Mouse (Mus musculus) hindbrain, embryonic 14.5 days (tissue): ENCODE results near the gene Larp4b. TPM values are rescaled to one million over a fixed set of nuclear protein-coding genes. Genes with fewer than 3 reads are reported as not detected.

Experiments
- ATAC-seq: fragments of 200-750 bp; cut with Nextera tagmentation; 2 replicates; pipeline ENCODE4 v1.8.0; 2017; ENCODE audit warnings: moderate number of reproducible peaks, mild to moderate bottlenecking, moderate TSS enrichment, moderate library complexity; ENCODE audit not compliant: low FRiP score
- DNase-seq: peaks from one replicate; pipeline ENCODE4 v3.0.0-alpha.2; 2015; ENCODE audit warnings: low spot score
- H3K27ac ChIP-seq: fragments of 300-500 bp; sonication (generic); 2 replicates; pipeline ENCODE4 v1.5.1; 2014; ENCODE audit warnings: mild to moderate bottlenecking, moderate library complexity
- H3K27me3 ChIP-seq: fragments of 300-500 bp; sonication (generic); 2 replicates; pipeline ENCODE4 v1.6.1; 2014; ENCODE audit warnings: mild to moderate bottlenecking, low read length, mixed read lengths; ENCODE audit not compliant: control insufficient read depth, insufficient read depth
- H3K36me3 ChIP-seq: fragments of 300-500 bp; sonication (generic); replicated peaks from 2 replicates; pipeline ENCODE4 v1.6.1; 2014; ENCODE audit not compliant: control insufficient read depth, insufficient read depth
- H3K4me1 ChIP-seq: fragments of 300-500 bp; sonication (generic); replicated peaks from 2 replicates; pipeline ENCODE4 v1.6.1; 2014; ENCODE audit warnings: antibody characterized with exemption, low read length, mixed read lengths; ENCODE audit not compliant: control insufficient read depth, insufficient read depth
- H3K4me2 ChIP-seq: fragments of 300-500 bp; sonication (generic); replicated peaks from 2 replicates; pipeline ENCODE4 v1.6.1; 2014; ENCODE audit warnings: mild to moderate bottlenecking, moderate library complexity
- H3K4me3 ChIP-seq: fragments of 300-500 bp; sonication (generic); replicated peaks from 2 replicates; pipeline ENCODE4 v1.5.1; 2014; ENCODE audit warnings: mild to moderate bottlenecking, low read length
- H3K9ac ChIP-seq: fragments of 300-500 bp; sonication (generic); 2 replicates; pipeline ENCODE4 v1.6.1; 2014
- H3K9me3 ChIP-seq: fragments of 300-500 bp; sonication (generic); 2 replicates; pipeline ENCODE4 v1.6.1; 2016; ENCODE audit warnings: low read length; ENCODE audit not compliant: control insufficient read depth
- WGBS: fragments of 180-500 bp; shearing (Covaris S2); extraction: QIAGEN DNeasy Blood & Tissue Kit; methylation state at CpG from one replicate; pipeline ENCODE4 v1.1.7; 2014; 5-methylcytosine and 5-hydroxymethylcytosine counted together
- polyA plus RNA-seq: library from polyadenylated mRNA; unstranded; fragments of >200 nt; fragmentation: Nextera tagmentation; extraction: Ambion mirVana; gene quantifications from 2 replicates; pipeline ENCODE4 v1.2.1, GENCODE M21; 2014

The Larp4b gene
- polyA plus RNA-seq, 1 experiment from 2014 or later: 48.0 TPM

DNA sequence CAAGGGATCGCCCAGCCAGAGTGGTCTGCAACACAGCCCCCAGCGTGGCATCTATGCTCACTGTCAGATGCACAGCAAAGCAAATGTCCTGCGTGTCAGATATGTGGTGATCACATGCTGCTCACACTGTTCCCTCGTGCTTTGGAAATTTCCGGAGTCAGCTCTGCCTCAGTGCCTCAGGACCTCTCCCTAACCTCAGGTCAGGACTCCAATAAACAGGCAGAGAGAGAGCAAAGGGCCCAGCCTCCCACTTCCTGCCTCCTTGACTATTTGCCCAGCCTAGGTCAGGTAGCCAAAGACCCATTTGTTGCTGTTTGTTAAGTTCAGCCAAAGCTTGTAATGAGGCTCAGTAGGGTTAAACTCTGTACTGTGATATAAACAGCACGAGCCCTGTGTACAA is 87.4 kb downstream of the Larp4b start:
- Histone ChIP-seq H3K4me1 (no peaks in the 10 kb centered on the region), H3K4me2 (no peak overlapping the region), H3K4me3 (no peak overlapping the region), H3K27me3 (no peaks in the 10 kb centered on the region), H3K9ac (no peak overlapping the region), H3K36me3 (no peaks in the 10 kb centered on the region), H3K9me3 (no peaks in the 10 kb centered on the region), H3K27ac (no peak overlapping the region)
- WGBS: 81% methylated on average over 6 of the region's 6 CpGs
- no peak for DNase-seq
- ATAC-seq: no peak

DNA sequence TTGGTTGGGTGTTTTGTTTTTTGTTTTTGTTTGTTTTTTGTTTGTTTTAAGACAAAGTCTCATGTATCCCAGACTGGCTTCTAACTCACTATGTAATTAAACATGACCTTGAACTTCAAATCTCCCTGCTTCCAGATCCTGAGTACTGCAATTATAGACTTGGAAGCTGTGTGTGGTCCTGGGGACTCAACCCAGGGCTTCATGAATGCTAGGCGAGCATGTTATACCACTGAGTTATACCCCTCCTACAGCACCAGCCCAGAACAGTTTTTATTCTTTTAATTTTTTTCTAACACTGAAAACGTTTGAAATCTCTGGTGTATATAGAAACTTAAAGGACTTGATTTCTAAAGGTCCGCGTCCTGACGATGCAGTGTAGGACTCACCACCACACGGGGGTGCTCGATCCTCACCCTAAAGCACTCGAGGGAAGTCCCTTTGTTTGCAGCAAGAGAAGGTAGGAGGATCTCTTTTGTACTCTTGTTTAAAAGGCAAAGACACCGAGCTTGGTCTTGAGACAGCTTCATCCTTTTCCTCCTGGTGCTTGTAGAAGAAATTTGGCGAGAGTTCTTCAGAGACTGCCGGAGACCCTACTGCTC is 88.1 kb downstream of the Larp4b start:
- WGBS: 8% methylated on average over 11 of the region's 11 CpGs
- no peaks in the 10 kb centered on the region for H3K4me1 ChIP-seq
- H3K27ac ChIP-seq: peak overlapping the region; percentile 60; the same call in 1 of the 2 replicates
- peak; percentile 88 for DNase-seq
- no peak overlapping the region for H3K4me3 ChIP-seq
- H3K36me3 ChIP-seq: no peaks in the 10 kb centered on the region
- no peaks in the 10 kb centered on the region for H3K27me3 ChIP-seq
- ATAC-seq: peak; percentile 84
- H3K4me2 ChIP-seq: no peak overlapping the region
- no peaks in the 10 kb centered on the region for H3K9me3 ChIP-seq
- H3K9ac ChIP-seq: peak overlapping the region; percentile 44; the same call in 1 of the 2 replicates

DNA sequence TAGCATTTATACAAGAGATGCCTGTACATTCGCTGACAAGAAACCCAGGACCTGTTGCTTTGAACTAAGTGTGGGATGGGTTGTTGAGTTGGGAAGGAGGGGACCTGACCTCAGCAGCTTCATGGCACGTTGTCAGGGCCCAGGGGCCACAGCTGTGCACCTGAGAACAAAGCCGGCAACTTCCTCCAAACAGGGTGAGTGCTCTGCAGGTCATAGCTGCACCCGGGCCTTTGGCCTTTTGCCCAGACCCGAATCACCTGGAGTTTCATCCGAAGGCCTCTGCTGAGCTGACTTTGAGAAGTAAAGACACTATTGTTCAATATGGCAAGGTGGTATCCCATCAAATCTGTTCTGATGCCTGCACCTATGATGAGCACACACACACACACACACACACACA is 90.6 kb downstream of the Larp4b start:
- no peak for ATAC-seq
- 89% methylated on average over 6 of the region's 6 CpGs for WGBS
- Histone ChIP-seq H3K27ac (no peak overlapping the region), H3K9me3 (no peaks in the 10 kb centered on the region), H3K9ac (no peak overlapping the region), H3K4me1 (peaks cover 16% of the 10 kb centered on the region), H3K4me2 (no peak overlapping the region), H3K4me3 (no peak overlapping the region), H3K36me3 (no peaks in the 10 kb centered on the region), H3K27me3 (no peaks in the 10 kb centered on the region)
- DNase-seq: no peak

DNA sequence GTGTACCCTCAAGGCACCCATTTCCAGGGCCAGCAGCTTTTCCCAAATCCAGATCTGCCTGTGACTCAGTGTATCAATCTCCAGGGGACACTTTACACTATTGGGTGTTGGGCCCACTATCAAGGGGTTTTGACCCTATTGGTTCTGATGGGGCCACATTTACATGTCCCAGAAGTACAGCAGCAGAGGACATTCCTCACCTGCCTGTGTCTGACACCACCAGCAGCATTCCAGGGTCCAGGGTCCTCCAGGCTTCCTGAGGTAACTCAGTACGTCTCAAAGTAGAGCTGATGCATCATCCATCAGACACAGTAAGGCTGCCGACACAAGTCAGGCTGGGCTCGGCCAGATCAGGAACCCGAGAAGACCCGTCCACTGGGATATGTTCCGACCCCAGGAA is 91.0 kb downstream of the Larp4b start:
- Histone ChIP-seq H3K27ac (no peak overlapping the region), H3K9me3 (no peaks in the 10 kb centered on the region), H3K27me3 (no peaks in the 10 kb centered on the region), H3K36me3 (no peaks in the 10 kb centered on the region), H3K4me2 (no peak overlapping the region), H3K9ac (no peak overlapping the region), H3K4me3 (no peak overlapping the region), H3K4me1 (peaks cover 16% of the 10 kb centered on the region)
- WGBS: 87% methylated on average over 6 of the region's 6 CpGs
- ATAC-seq (no peak), DNase-seq (no peak)

DNA sequence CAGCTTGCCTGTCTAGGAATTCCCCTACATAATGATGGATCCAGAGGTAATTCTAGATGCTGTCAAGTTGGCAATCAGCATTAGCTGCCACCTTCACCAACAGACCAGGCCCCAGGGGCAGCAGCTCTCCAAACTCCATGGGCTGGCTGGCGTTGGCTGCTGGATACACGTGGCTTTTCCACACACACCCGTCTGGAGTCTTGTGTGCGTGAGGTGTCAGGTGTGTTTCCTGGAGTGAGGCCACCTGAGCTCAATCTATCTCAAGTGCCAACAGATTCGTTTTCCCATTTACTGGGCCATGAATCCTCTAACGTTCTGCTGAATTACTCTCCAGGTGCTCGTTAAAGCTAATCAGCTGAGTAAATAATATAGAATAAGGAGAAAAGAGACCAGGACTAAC is 93.5 kb downstream of the Larp4b start:
- peak; percentile 29 for DNase-seq
- Histone ChIP-seq H3K4me2 (peak overlapping the region; percentile 34; the same call in 1 of the 2 replicates), H3K9me3 (no peaks in the 10 kb centered on the region), H3K9ac (no peak overlapping the region; the same call in 1 of the 2 replicates), H3K36me3 (no peaks in the 10 kb centered on the region), H3K27me3 (no peaks in the 10 kb centered on the region), H3K27ac (no peak overlapping the region), H3K4me3 (no peak overlapping the region), H3K4me1 (peaks cover 16% of the 10 kb centered on the region)
- 36% methylated on average over 7 of the region's 7 CpGs for WGBS
- peak; percentile 45; the same call in 1 of the 2 replicates for ATAC-seq

DNA sequence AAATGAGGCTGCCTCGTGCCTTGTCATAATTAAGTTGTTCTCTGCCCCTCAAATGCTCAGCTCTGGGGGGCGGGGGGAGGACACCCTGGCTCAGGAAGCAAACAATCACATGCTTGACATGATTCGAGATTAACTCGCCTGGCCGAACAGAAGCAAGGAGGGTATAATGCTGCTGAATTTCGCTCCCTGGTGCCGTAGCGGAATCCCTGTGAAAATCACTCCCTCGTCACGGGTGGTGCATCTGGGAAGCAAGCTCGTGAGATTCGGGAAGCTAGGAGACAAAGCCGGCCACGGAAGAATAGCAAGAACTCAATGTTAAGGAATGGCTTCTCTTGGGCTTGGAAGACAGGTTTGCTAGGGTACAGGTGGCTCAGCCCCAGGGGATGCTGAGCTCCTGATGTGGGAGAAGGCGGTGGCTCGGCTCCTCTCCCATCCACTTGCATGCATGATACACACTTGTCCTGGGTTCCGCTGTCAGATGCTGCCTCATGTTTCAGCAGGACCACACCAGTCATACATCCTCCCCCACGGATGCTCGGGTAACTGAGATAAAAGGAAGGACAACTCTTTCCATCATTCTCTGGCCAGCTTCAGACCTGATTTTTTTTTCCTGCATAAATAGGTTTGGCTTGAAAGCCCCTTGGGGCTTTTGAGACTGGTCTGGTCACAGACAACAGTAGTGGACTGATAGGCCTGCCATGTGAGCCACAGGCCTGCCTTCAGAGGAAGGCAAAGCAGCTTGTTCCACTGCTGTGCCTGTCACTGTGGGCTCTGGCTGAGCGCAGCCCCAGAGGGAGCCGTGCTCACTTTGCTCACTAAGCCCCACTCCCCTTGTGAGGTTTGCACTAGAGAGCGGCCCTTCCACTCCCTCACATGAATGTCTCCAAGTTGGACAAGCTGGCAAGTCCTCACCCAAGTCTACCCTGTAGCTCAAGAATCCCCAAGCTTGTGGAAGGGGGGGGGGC is 94.2 kb downstream of the Larp4b start:
- WGBS: 39% methylated on average over 22 of the region's 22 CpGs
- no peaks in the 10 kb centered on the region for H3K36me3 ChIP-seq
- H3K4me2 ChIP-seq: peak overlapping the region; percentile 34
- peaks cover 16% of the 10 kb centered on the region for H3K4me1 ChIP-seq
- H3K27me3 ChIP-seq: no peaks in the 10 kb centered on the region
- no peaks in the 10 kb centered on the region for H3K9me3 ChIP-seq
- H3K9ac ChIP-seq: peak overlapping the region; percentile 10; the same call in 1 of the 2 replicates
- ATAC-seq: 0 out of 2 replicates have a peak, but pooled peaks have one; percentile 22
- no peak overlapping the region for H3K4me3 ChIP-seq
- H3K27ac ChIP-seq: no peak overlapping the region
- peak; percentile 35 for DNase-seq

DNA sequence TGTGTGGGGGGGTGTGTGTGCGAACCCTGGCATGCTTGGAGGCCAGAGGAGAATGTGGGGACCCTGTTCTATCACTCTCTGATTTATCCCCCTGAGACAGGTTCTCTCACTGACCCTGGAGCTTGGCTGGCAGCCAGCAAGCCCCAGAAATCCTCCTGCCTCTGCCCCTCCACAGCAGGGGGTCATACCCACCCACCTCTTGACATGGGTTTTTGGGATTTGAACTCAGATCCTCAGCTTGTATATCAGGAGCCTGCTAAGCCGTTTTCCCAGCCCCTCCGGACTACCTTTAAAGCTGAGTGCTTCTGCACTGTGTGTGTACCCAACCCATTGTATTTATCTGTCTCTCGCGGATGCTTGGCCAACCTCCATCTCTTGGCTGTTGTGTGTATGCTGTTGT is 95.8 kb downstream of the Larp4b start:
- ATAC-seq: no peak
- 91% methylated on average over 5 of the region's 5 CpGs for WGBS

DNA sequence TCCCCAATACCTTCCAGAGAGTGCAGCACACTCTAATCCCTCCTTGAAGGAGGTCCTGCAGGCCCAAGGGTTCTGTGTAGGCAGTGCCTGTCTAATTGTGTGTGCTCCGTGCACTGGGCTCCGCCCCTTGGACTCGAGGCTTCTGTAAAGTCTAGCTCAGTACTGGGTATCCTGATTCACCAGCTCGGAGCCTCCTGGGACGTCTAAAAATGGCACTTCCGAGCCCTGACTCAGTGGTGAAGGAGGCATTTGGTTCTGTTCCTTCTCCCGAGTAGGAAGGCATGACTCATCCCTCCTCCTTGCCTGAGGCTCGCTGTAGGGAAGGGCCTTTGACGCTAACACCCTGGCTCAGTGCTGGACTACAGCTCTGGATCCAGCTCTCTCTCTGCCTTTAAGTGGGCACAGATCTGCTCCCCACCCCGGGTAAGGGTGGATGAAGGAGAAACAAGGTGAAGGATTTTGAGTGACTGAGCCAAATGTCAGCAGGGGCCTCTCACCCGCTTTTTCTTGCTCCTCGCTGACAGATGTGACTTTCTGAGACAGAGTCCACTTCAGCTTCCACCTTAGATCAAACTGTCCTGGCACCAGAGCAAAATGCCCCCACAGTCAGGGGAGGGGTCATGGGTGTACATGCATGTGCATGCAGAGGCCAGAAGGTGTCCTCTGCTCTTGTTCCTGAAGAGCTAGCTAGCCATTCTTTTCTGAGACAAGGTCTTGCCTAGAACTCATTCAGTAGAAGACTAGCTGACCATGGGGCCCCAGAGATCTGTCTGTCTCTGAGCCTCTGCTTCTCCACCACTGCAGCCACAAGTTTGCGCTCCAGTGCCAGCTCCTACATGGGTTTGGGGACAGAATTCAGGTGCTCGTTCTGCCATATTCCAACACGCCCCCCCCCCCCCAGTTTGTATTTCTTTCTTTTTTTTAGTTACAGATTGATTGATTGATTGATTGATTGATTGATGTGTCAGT is 97.8 kb downstream of the Larp4b start:
- no peaks in the 10 kb centered on the region for H3K9me3 ChIP-seq
- 48% methylated on average over 14 of the region's 15 CpGs for WGBS
- no peak overlapping the region for H3K27ac ChIP-seq
- H3K4me1 ChIP-seq: peaks cover 16% of the 10 kb centered on the region
- no peaks in the 10 kb centered on the region for H3K36me3 ChIP-seq
- H3K4me2 ChIP-seq: no peak overlapping the region
- H3K9ac ChIP-seq: no peak overlapping the region
- no peak overlapping the region for H3K4me3 ChIP-seq
- ATAC-seq: no peak
- no peak for DNase-seq
- H3K27me3 ChIP-seq: no peaks in the 10 kb centered on the region

More for the DNA sequence above, 95.8 kb downstream of the Larp4b start:
- Histone ChIP-seq H3K27ac (no peak overlapping the region), H3K4me3 (no peak overlapping the region), H3K9ac (no peak overlapping the region), H3K4me2 (no peak overlapping the region), H3K36me3 (no peaks in the 10 kb centered on the region), H3K4me1 (peaks cover 16% of the 10 kb centered on the region), H3K9me3 (no peaks in the 10 kb centered on the region), H3K27me3 (no peaks in the 10 kb centered on the region)
- DNase-seq: no peak
